Mouse (Mus musculus) 3134 (cell line): Measurements from ENCODE around the gene Gpx5.
A peak's percentile ranks its signal among the peaks of the same experiment; 100 is the strongest.

Experiments
- DNase-seq: peaks from one replicate; pipeline ENCODE4 v3.0.0-alpha.2; 2011; ENCODE audit warnings: low spot score; ENCODE audit not compliant: insufficient read length; ENCODE audit errors: extremely low read depth

The Gpx5 gene

DNA sequence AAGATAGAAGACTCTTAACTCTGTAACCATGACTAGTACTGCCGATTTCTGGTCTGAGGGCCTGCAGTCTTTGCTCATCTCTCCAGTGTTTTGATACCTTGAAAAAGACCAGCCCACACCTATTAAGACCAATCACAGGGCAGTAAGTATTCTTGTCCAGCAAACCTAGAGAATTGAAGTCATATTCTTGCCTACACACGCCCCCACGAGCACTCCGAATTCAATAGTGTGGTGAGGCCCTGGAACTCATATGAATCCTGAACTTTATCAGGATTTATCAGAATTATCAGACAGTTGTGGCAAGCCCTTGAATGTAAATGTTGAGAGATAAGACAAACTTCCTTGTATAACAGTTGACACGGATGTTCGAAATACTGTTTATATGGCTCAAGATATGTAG is at the start of gene Gpx5:
Gpx5 (minus strand) TSS at position 101 of the 400 bp plus-strand sequence.
- no peak for DNase-seq

DNA sequence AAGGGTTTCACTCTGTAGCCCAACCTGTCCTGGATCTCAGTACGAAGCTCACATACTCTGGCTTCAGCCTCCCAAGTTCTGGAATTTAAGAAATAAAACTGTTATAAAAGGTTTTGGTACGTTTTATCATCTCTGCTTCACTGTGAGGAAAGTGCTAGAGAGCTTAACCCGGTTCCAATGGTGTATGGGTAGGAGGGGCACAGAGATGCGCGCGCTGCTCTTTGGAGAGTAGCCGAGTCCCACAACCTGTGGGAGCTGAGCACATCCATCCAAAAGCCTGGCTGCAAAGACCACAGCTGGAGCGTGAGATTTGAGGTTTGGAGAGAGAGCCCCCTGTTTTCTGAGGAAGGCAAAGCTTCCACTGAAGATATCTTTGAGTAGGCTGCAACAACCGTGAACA is 34.9 kb upstream of the Gpx5 start:
- peak; percentile 5 for DNase-seq

DNA sequence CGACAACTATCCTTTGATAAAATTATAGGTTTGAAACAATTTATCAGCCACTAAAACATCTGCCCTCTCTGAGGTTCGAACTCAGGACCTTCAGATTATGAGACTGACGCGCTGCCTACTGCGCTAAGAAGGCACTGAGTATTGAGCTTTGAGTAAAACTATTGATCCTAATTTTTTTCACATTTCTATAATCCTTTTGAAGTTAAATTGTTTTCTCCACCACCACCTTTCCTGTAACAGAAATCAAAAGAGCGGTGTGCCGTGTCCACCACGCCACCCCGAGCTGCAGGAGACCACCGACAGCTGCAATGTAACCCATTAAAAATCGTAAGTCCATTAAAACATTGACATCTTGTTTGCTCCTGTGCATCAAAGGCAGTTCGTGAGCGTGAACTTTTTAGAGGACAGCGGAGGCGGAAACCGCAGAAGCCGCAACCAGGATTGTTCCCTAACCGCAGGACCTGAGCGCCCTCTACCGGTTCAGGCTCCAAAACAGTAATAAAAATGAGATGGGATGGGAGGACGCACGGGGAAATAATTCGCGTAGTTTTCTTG is 34.2 kb upstream of the Gpx5 start:
- DNase-seq, result peak; percentile 70

DNA sequence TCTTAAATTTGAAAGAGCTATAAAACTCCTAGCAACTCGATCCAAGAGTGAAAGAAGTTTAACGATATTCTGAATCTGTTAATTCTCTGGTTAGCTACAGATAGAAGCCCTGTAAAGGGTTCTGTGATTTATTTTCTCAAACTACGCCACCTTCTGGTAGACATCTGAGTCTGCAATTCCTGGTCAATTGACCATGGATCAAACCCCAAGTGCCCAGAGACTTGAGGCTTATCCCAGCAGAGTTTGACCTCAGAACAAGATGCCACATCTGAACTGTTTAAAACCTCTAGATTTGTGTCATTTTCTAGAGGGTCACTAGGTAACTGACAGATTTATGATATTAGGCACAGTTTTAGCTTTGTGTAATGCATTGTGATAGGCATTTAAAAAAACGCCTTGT is 33.7 kb upstream of the Gpx5 start:
- peak; percentile 5 for DNase-seq

DNA sequence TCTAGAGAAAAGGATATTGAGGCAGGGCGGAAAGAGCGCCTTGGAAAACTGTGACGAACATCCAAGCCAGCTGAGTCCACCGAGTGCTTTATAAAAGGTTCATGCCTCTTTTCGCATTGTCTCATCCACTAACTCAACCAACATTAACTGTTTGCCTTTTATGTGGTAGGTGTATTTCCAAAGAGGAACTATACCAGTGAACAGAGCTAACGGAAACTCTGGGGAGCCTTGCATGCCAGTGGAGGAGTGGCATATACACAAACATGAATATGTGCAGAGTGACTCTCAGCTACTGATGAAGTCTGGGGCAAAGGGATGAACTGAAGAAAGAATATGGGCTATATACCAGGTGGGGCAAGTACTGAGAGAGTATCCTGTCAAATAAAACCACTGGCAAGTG is 30.9 kb upstream of the Gpx5 start:
- DNase-seq, result no peak

DNA sequence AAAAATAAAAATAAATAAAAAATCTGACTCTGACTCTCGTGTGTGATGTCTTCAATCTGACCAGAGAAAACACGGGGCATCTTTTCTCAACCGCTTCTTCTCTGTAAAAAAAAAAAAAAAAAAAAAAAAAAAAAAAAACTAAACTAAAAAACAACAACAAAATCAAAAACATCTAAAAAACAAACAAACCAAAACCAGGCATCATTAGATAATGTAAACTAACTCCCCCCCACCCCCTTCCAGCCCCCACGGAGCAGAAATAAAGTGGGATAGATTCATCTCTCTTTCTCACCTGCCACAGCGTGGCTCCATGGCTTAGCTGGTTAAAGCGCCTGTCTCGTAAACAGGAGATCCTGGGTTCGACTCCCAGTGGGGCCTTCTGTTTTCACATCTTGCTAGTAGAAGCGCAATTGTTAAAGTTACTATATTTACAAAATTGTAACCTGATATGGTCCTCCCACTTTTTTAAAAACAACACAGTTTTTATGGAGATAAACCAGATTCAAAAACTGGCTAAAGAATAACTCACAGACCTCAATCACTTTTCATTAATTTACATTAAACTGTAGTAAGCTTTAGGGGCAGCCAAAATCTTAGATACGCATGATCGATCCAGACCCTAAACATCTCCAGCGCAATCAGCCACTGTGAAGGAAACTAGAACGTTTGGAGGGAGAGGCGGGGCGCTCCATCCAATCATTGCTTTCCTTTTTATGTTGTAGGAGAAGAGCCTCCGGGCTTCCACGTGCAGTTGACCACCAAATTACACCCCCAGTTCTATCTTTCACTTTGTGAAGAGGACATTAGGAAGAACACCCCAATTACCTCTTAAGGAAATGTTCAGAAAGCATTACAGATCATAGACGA is 30.2 kb upstream of the Gpx5 start:
- no peak for DNase-seq

DNA sequence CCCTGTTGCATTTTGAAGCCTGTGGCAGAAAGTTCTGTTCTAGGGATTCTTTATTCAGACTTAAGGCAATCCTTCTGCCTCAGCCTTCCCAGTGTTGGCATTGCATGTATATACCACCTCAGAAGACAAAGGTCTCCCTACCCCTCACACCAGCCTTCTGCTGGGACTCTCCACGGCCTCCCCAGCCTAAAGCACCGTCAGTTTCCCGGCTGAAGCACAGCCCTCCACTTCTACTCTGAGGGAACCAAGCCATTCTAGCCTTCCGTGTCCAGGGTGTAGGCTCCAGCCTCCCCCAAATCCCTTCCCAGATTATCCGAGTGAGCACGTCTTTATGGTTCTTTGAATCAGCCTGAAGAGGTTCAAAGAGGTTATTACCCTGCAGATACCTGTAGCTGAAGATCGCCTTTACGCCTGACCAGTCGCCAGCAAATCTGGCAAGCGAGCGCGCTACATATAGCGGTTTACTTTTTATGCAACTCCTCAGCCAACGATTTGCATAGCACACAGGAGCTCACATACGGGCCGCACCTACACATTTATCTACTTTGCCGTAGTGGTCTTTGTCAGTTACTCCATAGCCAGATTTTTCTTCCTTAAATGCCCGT is 29.5 kb upstream of the Gpx5 start:
- DNase-seq, result no peak

DNA sequence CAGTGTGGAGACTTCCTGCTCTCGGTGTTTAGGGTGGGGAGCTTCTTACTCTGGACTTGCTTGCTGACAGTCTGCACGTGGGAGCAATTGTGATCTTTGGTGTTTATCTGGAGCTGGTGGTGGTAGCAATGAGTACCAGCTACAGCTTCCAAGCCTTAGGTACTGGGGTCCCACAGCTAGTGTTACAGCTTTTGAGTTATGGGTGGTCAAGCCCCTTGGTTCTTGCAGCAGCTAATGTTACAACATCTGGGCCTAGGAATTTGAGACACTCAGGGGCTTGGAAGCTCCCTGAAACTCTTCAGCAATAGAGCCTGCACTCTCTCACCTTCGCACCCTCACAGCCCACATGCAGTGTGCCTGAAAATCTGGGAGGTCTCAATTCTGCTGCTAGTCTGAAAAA is 27.7 kb upstream of the Gpx5 start:
- no peak for DNase-seq

DNA sequence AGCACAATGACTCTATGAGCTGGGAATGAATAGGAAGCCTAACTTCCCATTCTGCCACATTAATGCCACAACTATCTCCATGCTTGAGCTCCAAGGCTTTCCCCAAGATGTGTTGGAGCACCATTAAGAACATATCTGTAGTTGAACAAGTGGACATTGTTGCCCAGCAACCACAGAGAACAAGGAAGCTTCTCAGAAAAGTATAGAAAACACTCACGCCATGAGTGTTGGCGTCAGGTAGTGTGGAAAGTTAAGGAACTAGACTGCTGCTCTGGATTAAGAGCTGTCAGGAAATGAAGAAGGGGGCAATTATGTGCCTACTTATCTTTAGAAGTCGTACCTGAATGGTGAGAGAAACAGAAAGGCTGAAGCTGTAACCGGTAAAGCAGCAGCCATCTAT is 21.4 kb upstream of the Gpx5 start:
- no peak for DNase-seq

DNA sequence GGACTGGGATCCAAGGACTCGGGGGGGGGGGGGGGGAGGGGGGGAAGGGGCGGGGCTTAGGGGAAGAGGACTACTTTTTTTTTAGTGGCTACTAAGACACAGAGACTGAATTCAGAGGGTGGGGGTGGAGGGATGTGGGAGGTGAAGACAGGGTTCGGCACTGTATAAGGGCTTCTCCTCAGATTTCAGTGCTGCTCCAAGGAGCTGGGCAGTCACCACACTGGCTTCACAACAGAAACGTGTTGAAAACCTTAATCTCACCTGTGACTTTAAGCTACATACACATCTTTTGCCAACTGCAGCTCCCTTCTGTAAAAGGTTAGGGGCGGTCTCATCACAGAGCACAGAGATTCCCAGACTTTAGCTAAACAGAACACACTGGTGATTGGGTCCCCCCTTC is 20.3 kb upstream of the Gpx5 start:
- no peak for DNase-seq

DNA sequence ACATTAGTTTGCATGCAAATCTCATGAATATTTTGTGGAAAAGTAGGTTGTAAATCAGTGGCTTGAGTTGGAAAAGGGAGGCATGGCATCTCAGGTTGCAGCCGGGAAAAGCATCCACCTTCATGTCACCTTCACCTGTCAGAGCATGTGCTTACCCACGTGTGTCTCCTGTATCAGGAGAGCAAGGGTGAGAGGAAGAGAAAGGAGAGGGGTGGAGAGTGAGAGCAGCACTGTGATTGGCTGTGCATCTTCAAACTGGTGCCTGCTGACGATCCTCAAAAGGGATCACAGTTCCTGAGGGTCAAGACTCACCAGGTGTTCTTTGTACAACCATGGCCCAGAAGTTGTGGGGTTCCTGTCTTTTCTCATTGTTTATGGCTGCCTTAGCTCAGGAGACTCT is 19.4 kb upstream of the Gpx5 start, which contains the start of gene Gpx6:
Gpx6 (plus strand) TSS at position 200 of the 400 bp plus-strand sequence.
- DNase-seq, result no peak

DNA sequence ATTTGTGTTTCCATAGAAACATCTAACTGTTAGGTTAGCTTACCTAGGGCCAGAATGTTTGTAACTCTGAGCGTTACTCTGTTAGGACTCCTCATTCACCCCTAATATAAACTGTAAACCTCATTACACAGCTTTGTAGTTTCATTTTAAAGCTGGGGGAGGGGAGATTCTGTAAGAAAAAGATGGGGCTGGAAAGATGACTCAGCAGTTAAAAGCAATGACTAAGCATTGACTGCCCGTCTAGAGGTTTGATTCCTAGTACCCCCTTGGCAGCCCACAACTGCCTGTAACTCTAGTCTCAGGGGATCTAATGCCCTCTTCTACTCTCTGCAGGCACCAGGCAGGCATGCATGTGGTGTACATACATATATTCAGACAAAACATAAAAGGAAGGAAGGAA is 17.3 kb upstream of the Gpx5 start:
- no peak for DNase-seq

DNA sequence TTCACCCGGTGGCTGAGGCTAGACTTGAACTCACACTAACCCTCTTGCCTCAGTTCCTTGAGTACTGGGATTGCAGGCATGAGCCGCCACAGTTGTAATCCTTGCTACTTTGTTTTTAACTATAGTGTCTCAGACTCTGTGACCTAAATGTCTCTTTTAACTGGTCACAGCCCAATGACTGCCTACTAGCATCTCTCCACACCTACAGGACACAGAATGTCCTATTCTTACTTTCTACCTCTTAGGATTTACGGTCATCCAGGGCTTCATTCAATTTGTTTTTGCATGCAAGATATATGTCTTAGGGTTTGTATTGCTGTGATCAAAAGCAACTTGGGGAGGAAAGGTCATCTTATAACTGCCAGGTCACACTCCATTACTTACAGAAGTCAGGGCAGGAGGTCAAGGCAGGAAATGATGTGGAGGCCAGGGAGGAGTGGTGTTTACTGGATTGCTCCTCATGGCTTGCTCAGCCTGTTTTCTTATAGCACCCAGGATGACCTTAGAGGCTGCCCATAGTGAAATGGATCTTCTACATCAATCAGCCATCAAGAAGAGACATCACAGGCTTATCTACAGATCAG is 12.0 kb upstream of the Gpx5 start:
- DNase-seq, result no peak

DNA sequence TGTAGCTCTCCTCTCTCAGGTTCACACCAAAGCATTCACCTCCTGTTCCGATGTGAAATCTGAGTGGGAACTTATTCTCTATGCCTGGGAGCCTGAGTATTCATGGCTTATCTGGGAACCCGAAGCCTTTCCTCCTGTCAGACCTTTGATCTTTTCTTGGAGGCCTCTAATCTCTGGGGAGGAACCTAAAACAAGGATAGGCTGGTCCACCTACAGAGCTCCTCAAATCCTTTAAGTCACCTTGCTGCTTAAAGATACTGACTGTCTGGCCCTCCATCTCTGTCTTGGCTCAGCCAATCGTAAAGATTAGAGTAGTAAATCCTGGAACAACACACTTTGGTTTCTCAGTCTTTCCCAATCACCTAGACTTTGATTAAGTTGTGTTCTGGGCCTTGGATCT is 6.0 kb upstream of the Gpx5 start:
- no peak for DNase-seq

DNA sequence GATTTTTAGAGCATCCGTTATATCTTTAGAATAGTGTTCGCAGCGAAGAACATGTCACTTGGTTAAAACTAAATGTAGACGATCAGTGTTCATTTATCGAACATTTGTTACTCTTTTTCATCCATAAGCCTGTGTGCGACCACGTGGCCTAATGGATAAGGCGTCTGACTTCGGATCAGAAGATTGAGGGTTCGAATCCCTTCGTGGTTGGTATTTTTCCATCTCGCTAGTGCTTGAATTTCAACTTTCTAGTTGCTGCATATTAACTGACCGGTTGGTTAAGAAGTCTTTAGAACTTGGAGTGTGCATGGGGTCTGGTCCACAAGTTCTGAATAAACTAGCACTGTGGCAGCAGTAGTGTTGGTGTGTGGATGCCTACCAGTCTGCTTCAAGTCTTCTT is 13.0 kb downstream of the Gpx5 start:
- DNase-seq, result peak; percentile 65

DNA sequence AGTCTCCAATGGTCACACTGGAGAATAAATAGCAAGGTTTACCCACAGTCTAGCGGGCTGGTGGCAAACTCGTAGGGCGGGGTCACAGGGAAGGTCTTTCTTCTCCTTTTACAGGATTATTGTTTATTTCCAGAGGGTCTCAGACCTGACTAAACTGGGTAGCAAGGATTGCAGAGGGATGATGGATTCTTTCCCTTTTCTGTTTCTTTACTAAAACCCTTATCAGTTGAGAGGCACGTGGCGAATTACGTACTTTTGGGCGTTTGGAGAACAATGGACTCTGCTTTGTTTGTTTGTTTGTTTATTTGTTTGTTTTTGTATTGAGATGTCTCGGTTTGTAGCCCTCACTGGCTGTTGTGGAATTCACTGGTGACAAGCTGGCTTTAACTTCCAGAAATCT is 13.5 kb downstream of the Gpx5 start:
- no peak for DNase-seq

DNA sequence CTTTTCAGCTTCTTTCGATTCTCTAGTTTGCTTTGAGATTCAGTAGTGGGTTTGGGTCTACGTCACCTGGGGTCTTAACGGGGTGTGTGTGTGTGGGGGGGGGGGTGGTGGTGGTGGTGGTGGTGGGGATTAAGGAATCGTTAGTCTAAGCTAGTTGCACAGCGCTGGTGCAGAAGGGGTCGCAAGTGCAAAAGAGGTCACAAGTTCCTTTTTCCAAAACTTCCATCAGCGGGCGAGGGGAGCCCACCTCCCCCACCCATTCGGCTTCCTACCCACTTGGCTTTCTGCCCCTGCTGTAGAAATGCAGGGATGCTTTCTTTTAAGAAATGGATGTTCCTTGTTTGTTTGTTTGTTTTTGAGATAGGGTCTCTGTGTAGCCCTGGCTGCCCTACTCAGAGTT is 16.0 kb downstream of the Gpx5 start:
- no peak for DNase-seq

DNA sequence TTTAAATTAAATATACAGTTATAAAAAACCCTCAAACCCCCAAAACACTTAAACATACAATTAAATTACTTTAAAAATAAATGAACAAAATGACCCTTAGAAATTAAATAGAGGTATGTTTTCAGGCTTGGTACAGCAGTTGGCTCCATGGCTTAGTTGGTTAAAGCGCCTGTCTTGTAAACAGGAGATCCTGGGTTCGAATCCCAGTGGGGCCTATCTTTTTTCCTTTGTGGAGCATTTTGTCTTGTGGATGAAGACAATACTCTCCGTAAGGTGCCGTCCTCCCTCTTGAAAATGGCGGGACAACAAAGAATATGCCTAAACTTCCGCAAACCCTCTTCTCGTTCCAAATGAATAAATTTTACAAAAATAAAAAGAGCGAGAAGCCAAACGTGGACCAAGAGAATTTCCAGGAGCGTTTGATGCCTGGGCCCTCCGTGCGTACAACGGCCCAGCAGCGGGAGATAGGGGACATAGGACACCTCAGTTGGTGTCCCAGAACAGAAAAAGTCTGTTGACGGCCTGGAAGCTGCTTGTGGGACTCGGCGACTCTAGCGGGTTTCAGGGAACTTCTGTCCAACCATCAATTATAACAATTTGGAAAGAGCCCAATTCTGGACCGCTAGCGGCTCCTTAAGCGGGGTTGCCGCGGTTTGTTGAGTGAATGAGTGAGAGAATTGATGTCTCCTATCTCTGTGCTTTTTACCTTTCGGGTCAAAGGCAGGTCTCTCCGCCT is 16.5 kb downstream of the Gpx5 start:
- no peak for DNase-seq

DNA sequence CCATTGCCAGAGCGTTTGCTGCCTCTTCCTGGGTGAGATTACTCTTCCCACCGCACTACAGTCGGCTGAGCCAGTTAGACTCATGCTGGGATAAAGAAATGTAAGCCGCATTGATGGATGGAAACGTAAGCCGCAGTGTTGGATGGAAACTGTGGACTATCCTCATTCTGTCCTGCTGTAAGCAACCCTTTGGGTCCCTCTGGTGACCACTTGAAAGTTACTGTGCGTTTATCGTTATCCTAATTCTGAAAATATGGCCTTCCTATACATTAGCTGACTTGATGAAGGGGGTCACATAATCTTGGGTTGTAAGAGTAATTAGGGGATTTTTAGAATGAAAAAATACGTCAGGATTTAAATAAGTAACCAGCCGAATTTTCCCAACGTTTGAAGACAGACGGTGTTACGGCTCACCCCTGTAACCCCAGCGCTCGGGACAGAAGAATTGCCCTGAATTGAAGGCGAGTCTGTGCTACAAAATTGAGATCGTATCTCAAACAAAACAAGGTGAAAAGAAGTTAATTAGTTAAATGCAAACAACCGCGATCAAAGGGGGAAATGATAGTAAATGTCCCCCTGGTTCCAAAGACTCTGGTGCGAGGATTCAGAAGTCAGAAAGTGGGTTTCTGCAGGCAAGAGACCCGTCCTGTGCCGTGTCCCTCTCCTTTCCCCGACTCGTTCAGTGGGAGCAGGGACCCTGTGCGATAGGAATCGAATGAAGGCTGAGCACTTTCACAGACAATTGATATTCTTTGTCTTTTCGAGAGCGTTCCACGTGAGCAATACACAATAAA is 17.3 kb downstream of the Gpx5 start:
- no peak for DNase-seq

DNA sequence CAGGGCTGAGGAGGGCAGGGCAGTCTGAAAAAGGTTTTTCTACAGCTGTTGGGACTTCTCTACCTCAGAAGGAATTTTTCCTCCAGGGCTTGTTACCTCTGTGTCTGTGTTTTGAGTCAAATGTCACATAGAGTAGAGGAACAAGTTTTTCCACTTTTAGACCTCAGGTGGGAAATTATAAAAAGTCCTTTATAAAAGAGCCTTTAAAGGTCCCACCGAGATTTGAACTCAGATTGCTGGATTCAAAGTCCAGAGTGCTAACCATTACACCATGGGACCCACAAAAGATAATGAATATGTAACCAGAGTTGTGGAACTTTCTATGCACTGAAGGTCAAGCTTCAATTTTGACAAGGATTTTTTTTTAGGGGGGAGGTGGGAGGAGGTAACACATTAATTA is 24.3 kb downstream of the Gpx5 start:
- DNase-seq, result no peak
